Mouse (Mus musculus): ENCODE measurements around the gene Alyref2. TPM values are rescaled to one million over a fixed set of nuclear protein-coding genes. Genes with fewer than 3 reads are reported as not detected.

Alyref2 gene
- total RNA-seq, 1 experiment = 4.0 TPM

GRCm38 (mm10) chr1:171501016-171501610 lies 2.2 kb upstream of the Alyref2 start:
- in situ Hi-C loops (cut with MboI; ENCODE audit: low sequenced_read_pairs in 2 of 2, unreplicated experiment in 2 of 2) = no loop called here
- no peak overlapping the region for H3K27ac ChIP-seq (ENCODE audit: insufficient read depth, low read depth, low read length, poor library complexity, severe bottlenecking)
- DNase-seq (ENCODE audit: low read depth, low spot score) = no peak

GRCm38 (mm10) chr1:171501636-171502080 lies 1.6 kb upstream of the Alyref2 start:
- peak; percentile 60; the same call in 1 of the 2 replicates for TF ChIP-seq ZNF384 (IDR thresholded peaks at IDR 0.05; ENCODE audit: low read depth, low read length)
- TF ChIP-seq HCFC1 (IDR thresholded peaks at IDR 0.05; ENCODE audit: borderline replicate concordance, insufficient read depth, low read length) = no peak
- in situ Hi-C loops (cut with MboI; ENCODE audit: low sequenced_read_pairs in 2 of 2, unreplicated experiment in 2 of 2) = no loop called here
- Histone ChIP-seq H3K36me3 (ENCODE audit: control insufficient read depth, insufficient read depth, low read length, poor library complexity, severe bottlenecking) (no peaks in the 10 kb centered on the region), H3K9ac (ENCODE audit: insufficient read depth, low read depth, low read length, poor library complexity, severe bottlenecking) (no peak overlapping the region), H3K4me3 (ENCODE audit: insufficient read depth in 1 of 2, low read depth in 1 of 2, low read length in 2 of 2, poor library complexity in 1 of 2, severe bottlenecking in 1 of 2) (no peak overlapping the region), H3K27ac (ENCODE audit: insufficient read depth, low read depth, low read length, poor library complexity, severe bottlenecking) (no peak overlapping the region), H3K9me3 (ENCODE audit: control insufficient read depth, insufficient read depth, low read depth, low read length) (no peaks in the 10 kb centered on the region), H3K4me1 (ENCODE audit: control insufficient read depth in 2 of 2, insufficient read depth in 2 of 2, low read length in 2 of 2, poor library complexity in 1 of 2) (peaks cover 0 to 3% of the 10 kb centered on the region in 2 experiments; a peak in 2 of 4 replicates)
- DNase-seq (ENCODE audit: low read depth, low spot score) = peak; percentile 64

More at GRCm38 (mm10) chr1:171501016-171501610, 2.2 kb upstream of the Alyref2 start:
- Histone ChIP-seq H3K4me3 (ENCODE audit: insufficient read depth in 1 of 2, low read depth in 1 of 2, low read length in 2 of 2, poor library complexity in 1 of 2, severe bottlenecking in 1 of 2) (no peak overlapping the region), H3K4me1 (ENCODE audit: control insufficient read depth in 2 of 2, insufficient read depth in 2 of 2, low read length in 2 of 2, poor library complexity in 1 of 2) (peaks cover 0 to 3% of the 10 kb centered on the region in 2 experiments; a peak in 2 of 4 replicates), H3K9me3 (ENCODE audit: control insufficient read depth, insufficient read depth, low read depth, low read length) (no peaks in the 10 kb centered on the region), H3K36me3 (ENCODE audit: control insufficient read depth, insufficient read depth, low read length, poor library complexity, severe bottlenecking) (no peaks in the 10 kb centered on the region), H3K9ac (ENCODE audit: insufficient read depth, low read depth, low read length, poor library complexity, severe bottlenecking) (no peak overlapping the region)
- TF ChIP-seq ZNF384 (IDR thresholded peaks at IDR 0.05; ENCODE audit: low read depth, low read length) (no peak), HCFC1 (IDR thresholded peaks at IDR 0.05; ENCODE audit: borderline replicate concordance, insufficient read depth, low read length) (no peak), MAFK (IDR thresholded peaks at IDR 0.05; ENCODE audit: insufficient read depth, low read depth, low read length) (no peak), CHD2 (IDR thresholded peaks at IDR 0.05; ENCODE audit: low read depth, low read length) (no peak), ZC3H11A (IDR thresholded peaks at IDR 0.05; ENCODE audit: borderline replicate concordance, low read depth, low read length) (no peak)

DNA sequence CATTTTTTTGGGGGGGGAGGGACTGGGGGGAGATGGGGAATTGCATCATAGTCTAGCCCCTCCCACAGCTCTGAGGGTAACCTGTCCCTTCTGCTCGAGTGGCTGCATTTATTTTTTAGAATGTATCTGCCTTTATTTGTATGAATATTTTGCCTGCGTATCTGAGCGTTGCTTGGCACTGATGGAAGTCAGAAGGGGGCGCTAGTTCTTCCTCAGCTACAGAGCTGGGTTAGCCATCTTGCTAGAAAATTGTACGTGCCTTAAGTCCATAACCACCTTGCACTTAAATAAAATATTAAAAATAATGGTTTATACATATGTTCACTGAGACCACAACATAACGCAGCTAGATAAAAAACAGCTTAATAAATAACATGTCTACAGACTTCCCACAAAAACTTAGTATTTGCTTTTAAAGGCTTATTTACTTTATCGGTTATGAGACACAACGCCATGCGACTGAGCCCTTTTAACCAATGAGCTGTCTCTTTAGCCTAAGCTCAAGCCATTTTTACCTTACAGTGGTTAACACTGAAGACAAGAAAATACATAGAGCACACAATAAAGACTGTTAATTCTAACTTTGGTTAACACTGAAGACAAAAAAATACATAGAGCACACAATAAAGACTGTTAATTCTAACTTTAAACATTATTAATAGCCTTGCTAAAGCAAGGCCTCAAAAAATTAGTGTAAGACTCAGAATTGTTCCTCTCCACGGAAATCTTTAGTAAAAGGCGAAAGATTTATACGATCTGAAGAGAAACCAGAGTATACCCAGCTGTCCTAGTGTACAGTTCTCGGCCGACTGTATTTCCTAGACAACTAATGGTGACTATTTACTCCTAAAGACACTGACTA lies 659 bp upstream of the Alyref2 start:
- peak; percentile 85 for DNase-seq (ENCODE audit: low read depth, low spot score)
- H3K4me3 ChIP-seq (ENCODE audit: insufficient read depth in 1 of 2, low read depth in 1 of 2, low read length in 2 of 2, poor library complexity in 1 of 2, severe bottlenecking in 1 of 2) = no peak overlapping the region
- in situ Hi-C loops (cut with MboI; ENCODE audit: low sequenced_read_pairs in 2 of 2, unreplicated experiment in 2 of 2) = no loop called here

DNA sequence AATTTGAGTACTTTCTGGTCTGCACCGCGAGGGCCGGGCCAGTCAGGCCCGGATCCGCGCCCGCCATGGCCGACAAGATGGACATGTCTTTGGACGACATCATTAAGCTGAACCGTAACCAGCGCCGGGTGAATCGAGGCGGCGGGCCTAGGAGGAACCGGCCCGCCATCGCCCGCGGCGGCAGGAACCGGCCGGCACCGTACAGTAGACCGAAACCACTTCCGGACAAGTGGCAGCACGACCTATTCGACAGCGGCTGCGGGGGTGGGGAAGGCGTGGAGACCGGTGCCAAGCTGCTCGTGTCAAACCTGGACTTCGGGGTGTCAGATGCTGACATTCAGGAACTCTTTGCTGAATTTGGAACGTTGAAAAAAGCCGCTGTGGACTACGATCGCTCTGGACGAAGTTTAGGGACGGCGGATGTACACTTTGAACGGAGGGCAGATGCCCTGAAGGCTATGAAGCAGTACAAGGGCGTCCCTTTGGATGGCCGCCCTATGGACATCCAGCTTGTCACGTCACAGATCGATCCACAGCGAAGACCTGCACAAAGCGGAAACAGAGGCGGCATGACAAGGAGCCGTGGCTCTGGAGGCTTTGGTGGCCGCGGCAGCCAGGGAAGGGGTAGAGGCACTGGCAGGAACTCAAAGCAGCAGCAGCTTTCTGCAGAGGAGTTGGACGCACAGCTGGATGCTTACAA lies 464 bp downstream of the Alyref2 start:
- no peak for TF ChIP-seq HCFC1 (IDR thresholded peaks at IDR 0.05; ENCODE audit: borderline replicate concordance, insufficient read depth, low read length)
- TF ChIP-seq MAFK (IDR thresholded peaks at IDR 0.05; ENCODE audit: insufficient read depth, low read depth, low read length) = no peak
- no peak for TF ChIP-seq CHD2 (IDR thresholded peaks at IDR 0.05; ENCODE audit: low read depth, low read length)
- no peak for TF ChIP-seq ZNF384 (IDR thresholded peaks at IDR 0.05; ENCODE audit: low read depth, low read length)
- TF ChIP-seq ZC3H11A (IDR thresholded peaks at IDR 0.05; ENCODE audit: borderline replicate concordance, low read depth, low read length) = no peak
- Histone ChIP-seq H3K27ac (ENCODE audit: insufficient read depth, low read depth, low read length, poor library complexity, severe bottlenecking) (peak overlapping the region; percentile 79), H3K9me3 (ENCODE audit: control insufficient read depth, insufficient read depth, low read depth, low read length) (no peaks in the 10 kb centered on the region), H3K4me1 (ENCODE audit: control insufficient read depth in 2 of 2, insufficient read depth in 2 of 2, low read length in 2 of 2, poor library complexity in 1 of 2) (peaks cover 0 to 3% of the 10 kb centered on the region in 2 experiments; a peak in 2 of 4 replicates), H3K9ac (ENCODE audit: insufficient read depth, low read depth, low read length, poor library complexity, severe bottlenecking) (peak overlapping the region; percentile 84), H3K4me3 (ENCODE audit: insufficient read depth in 1 of 2, low read depth in 1 of 2, low read length in 2 of 2, poor library complexity in 1 of 2, severe bottlenecking in 1 of 2) (peak overlapping the region; percentile 70 to 76), H3K36me3 (ENCODE audit: control insufficient read depth, insufficient read depth, low read length, poor library complexity, severe bottlenecking) (no peaks in the 10 kb centered on the region)
- in situ Hi-C loops (cut with MboI; ENCODE audit: low sequenced_read_pairs in 2 of 2, unreplicated experiment in 2 of 2) = no loop called here
- no peak for DNase-seq (ENCODE audit: low read depth, low spot score)

More for the DNA sequence above, 659 bp upstream of the Alyref2 start:
- Histone ChIP-seq H3K36me3 (ENCODE audit: control insufficient read depth, insufficient read depth, low read length, poor library complexity, severe bottlenecking) (no peaks in the 10 kb centered on the region), H3K9ac (ENCODE audit: insufficient read depth, low read depth, low read length, poor library complexity, severe bottlenecking) (no peak overlapping the region), H3K27ac (ENCODE audit: insufficient read depth, low read depth, low read length, poor library complexity, severe bottlenecking) (no peak overlapping the region), H3K9me3 (ENCODE audit: control insufficient read depth, insufficient read depth, low read depth, low read length) (no peaks in the 10 kb centered on the region), H3K4me1 (ENCODE audit: control insufficient read depth in 2 of 2, insufficient read depth in 2 of 2, low read length in 2 of 2, poor library complexity in 1 of 2) (peaks cover 0 to 3% of the 10 kb centered on the region in 2 experiments; a peak in 2 of 4 replicates)
- TF ChIP-seq HCFC1 (IDR thresholded peaks at IDR 0.05; ENCODE audit: borderline replicate concordance, insufficient read depth, low read length) (peak; percentile 52), MAFK (IDR thresholded peaks at IDR 0.05; ENCODE audit: insufficient read depth, low read depth, low read length) (no peak)

Data from ES-E14 (cell line).